Mouse (Mus musculus) spleen, adult 2 months (tissue): ENCODE data around the gene Hcfc1. TPM values are rescaled to one million over a fixed set of nuclear protein-coding genes. Genes with fewer than 3 reads are reported as not detected.

Experiments
- DNase-seq, 2 experiments: peaks; one replicate each; pipeline versions ENCODE4 v3.0.0 to v3.0.0-alpha.2; 2012 to 2021; ENCODE audit warnings: low spot score in 2 of 2, low read depth in 1 of 2
- H3K27ac ChIP-seq: fragments of 200-500 bp; 2 replicates; pipeline ENCODE4 v1.5.1; 2012; ENCODE audit warnings: low read length, inconsistent platforms; ENCODE audit not compliant: insufficient read depth
- H3K27me3 ChIP-seq: fragments of 200-500 bp; 2 replicates; pipeline ENCODE4 v1.6.1; 2012; ENCODE audit warnings: mild to moderate bottlenecking, moderate library complexity, low read length, inconsistent platforms; ENCODE audit not compliant: control insufficient read depth, insufficient read depth
- H3K36me3 ChIP-seq: fragments of 200-500 bp; 2 replicates; pipeline ENCODE4 v1.6.1; 2012; ENCODE audit warnings: mild to moderate bottlenecking, low read length, inconsistent platforms; ENCODE audit not compliant: control insufficient read depth, insufficient read depth
- H3K4me1 ChIP-seq: fragments of 200-500 bp; 2 replicates; pipeline ENCODE4 v1.6.1; 2011; ENCODE audit warnings: inconsistent platforms; ENCODE audit not compliant: control insufficient read depth, insufficient read depth, insufficient read length
- H3K4me3 ChIP-seq: fragments of 200-500 bp; 2 replicates; pipeline ENCODE4 v1.5.1; 2011; ENCODE audit warnings: mild to moderate bottlenecking, inconsistent platforms; ENCODE audit not compliant: insufficient read depth, insufficient read length; ENCODE audit errors: extremely low read depth
- CTCF ChIP-seq: fragments of 200-500 bp; IDR thresholded peaks from 2 replicates; pipeline ENCODE4 v1.5.1; 2011; ENCODE audit warnings: mild to moderate bottlenecking, inconsistent platforms; ENCODE audit not compliant: insufficient read depth, insufficient read length, insufficient replicate concordance; ENCODE audit errors: extremely low read depth
- POLR2A ChIP-seq: fragments of 200-500 bp; IDR thresholded peaks from 2 replicates; pipeline ENCODE4 v1.6.1; 2011; ENCODE audit warnings: low read depth, low read length, inconsistent platforms
- WGBS: fragments of 180-500 bp; shearing (Covaris S2); methylation state at CpG from one replicate; pipeline ENCODE4 v1.1.7; 2018; 5-methylcytosine and 5-hydroxymethylcytosine counted together
- polyA plus RNA-seq: library from polyadenylated mRNA; depleted of rRNA; stranded (reverse); fragments of >200 nt; gene quantifications from 2 replicates; pipeline ENCODE4 v1.2.3, GENCODE M21; 2012

The Hcfc1 gene
- polyA plus RNA-seq, 1 experiment, result 71.1 TPM

- Histone ChIP-seq H3K36me3 (peaks cover 6% of the 10 kb centered on the region), H3K4me1 (no peaks in the 10 kb centered on the region), H3K27me3 (no peaks in the 10 kb centered on the region), H3K27ac (peak overlapping the region; percentile 75), H3K4me3 (peak overlapping the region; percentile 87)
- no peak for TF ChIP-seq CTCF
- TF ChIP-seq POLR2A, result no peak
- 27% methylated on average over 34 of the region's 34 CpGs for WGBS
- DNase-seq, result no peak
Measured at GRCm38 (mm10) chrX:73921285-73921822, 44.8 kb downstream of the Hcfc1 start.

- WGBS, result 84% methylated on average over 5 of the region's 5 CpGs
Measured at GRCm38 (mm10) chrX:73918631-73919030, 47.5 kb downstream of the Hcfc1 start.

GRCm38 (mm10) chrX:73916945-73917344 lies 49.2 kb downstream of the Hcfc1 start:
- Histone ChIP-seq H3K4me3 (no peak overlapping the region), H3K4me1 (peaks cover 9% of the 10 kb centered on the region; the same call in 1 of the 2 replicates), H3K27ac (no peak overlapping the region), H3K36me3 (peaks cover 3% of the 10 kb centered on the region; the same call in 1 of the 2 replicates), H3K27me3 (no peaks in the 10 kb centered on the region)
- DNase-seq, result no peak
- TF ChIP-seq CTCF (no peak), POLR2A (no peak)
- 85% methylated on average over 8 of the region's 8 CpGs for WGBS

More at GRCm38 (mm10) chrX:73918631-73919030, 47.5 kb downstream of the Hcfc1 start:
- H3K36me3 ChIP-seq, result peaks cover 3% of the 10 kb centered on the region; the same call in 1 of the 2 replicates
- no peak overlapping the region for H3K4me3 ChIP-seq
- H3K27me3 ChIP-seq, result no peaks in the 10 kb centered on the region
- TF ChIP-seq CTCF (no peak), POLR2A (no peak)
- no peak for DNase-seq
- H3K4me1 ChIP-seq, result peaks cover 3% of the 10 kb centered on the region; the same call in 1 of the 2 replicates
- H3K27ac ChIP-seq, result no peak overlapping the region

GRCm38 (mm10) chrX:73914827-73915703 lies 51.1 kb downstream of the Hcfc1 start:
- Histone ChIP-seq H3K27me3 (no peaks in the 10 kb centered on the region), H3K36me3 (peaks cover 3% of the 10 kb centered on the region; the same call in 1 of the 2 replicates), H3K27ac (peak overlapping the region; percentile 91), H3K4me1 (peaks cover 9% of the 10 kb centered on the region; the same call in 1 of the 2 replicates), H3K4me3 (peak overlapping the region; percentile 32; the same call in 1 of the 2 replicates)
- 32% methylated on average over 31 of the region's 31 CpGs for WGBS
- DNase-seq, result peak; percentile 88 to 96
- TF ChIP-seq CTCF (no peak), POLR2A (peak; percentile 80)

- peak overlapping the region; percentile 94 for H3K27ac ChIP-seq
- H3K4me1 ChIP-seq, result peaks cover 18% of the 10 kb centered on the region; the same call in 1 of the 2 replicates
- peak overlapping the region; percentile 68 for H3K4me3 ChIP-seq
- WGBS, result 33% methylated on average over 2 of the region's 2 CpGs
- TF ChIP-seq CTCF (no peak), POLR2A (no peak; the same call in 1 of the 2 replicates)
- no peaks in the 10 kb centered on the region for H3K36me3 ChIP-seq
- DNase-seq, result peak; percentile 50 to 71
- no peaks in the 10 kb centered on the region for H3K27me3 ChIP-seq
Measured at GRCm38 (mm10) chrX:73911588-73911987, 54.6 kb downstream of the Hcfc1 start.

- Histone ChIP-seq H3K4me3 (peak overlapping the region; percentile 68), H3K4me1 (peaks cover 18% of the 10 kb centered on the region; the same call in 1 of the 2 replicates), H3K27ac (peak overlapping the region; percentile 94), H3K27me3 (no peaks in the 10 kb centered on the region), H3K36me3 (peaks cover 2% of the 10 kb centered on the region; the same call in 1 of the 2 replicates)
- TF ChIP-seq CTCF, result no peak
- peak; percentile 60 for TF ChIP-seq POLR2A
- DNase-seq, result peak in 1 of 2 experiments; percentile 70
- 23% methylated on average over 26 of the region's 26 CpGs for WGBS
Measured at GRCm38 (mm10) chrX:73911156-73911555, 55.0 kb downstream of the Hcfc1 start.
